13 mouse cellular contexts compared by ENCODE assay signal in genomic region chr17:70992662-70993061, GRCm38 (mm10). TPM values are rescaled to one million over a fixed set of nuclear protein-coding genes. Genes with fewer than 3 reads are reported as not detected.
DNase-seq lines count a peak whose midpoint lies in the region; ATAC-seq and TF ChIP-seq lines count a peak whose summit lies in the region.
"Had no signal": no experiment of that assay in that cellular context is flagged by ENCODE, and none has a peak within 500 bp of the region (broad histone marks: within the 10 kb centered on the region; RNA-seq: fewer than 3 reads in every experiment).

No protein-coding gene starts in this region.

- TF ChIP-seq POLR2A in embryonic fibroblast, embryonic 13.5 days (IDR thresholded peaks at IDR 0.05; ENCODE audit: low read depth, low read length), result no peak
- no peak for TF ChIP-seq POLR2A in cerebellum, adult 2 months (IDR thresholded peaks at IDR 0.05; ENCODE audit: borderline replicate concordance, insufficient read depth, low read length)

- WGBS in heart, embryonic 14.5 days, result 73% methylated on average over 9 of the region's 9 CpGs
- 57% methylated on average over 9 of the region's 9 CpGs for WGBS in lung, embryonic 16.5 days
- WGBS in stomach, embryonic 16.5 days, result 72% methylated on average over 9 of the region's 9 CpGs
- WGBS in cerebellum, adult 2 months, result 93% methylated on average over 9 of the region's 9 CpGs

- ATAC-seq in heart, embryonic 14.5 days (ENCODE audit: insufficient number of reproducible peaks, insufficient read depth, low FRiP score, low read depth), result no peak
- ATAC-seq in lung, embryonic 16.5 days (ENCODE audit: low read depth), result no peak
- no peak for ATAC-seq in stomach, embryonic 16.5 days (ENCODE audit: insufficient read depth, low FRiP score)
- ATAC-seq: CD4-positive, CD25-positive, alpha-beta regulatory T cell, adult 4 months had no signal

- H3K9ac ChIP-seq in heart, embryonic 14.5 days (ENCODE audit: low read length), result peak overlapping the region; percentile 25; the same call in 1 of the 2 replicates
- H3K9ac ChIP-seq in lung, embryonic 16.5 days (ENCODE audit: low read length), result no peak overlapping the region
- no peak overlapping the region for H3K9ac ChIP-seq in stomach, embryonic 16.5 days (ENCODE audit: low read length)
- H3K9ac ChIP-seq: forebrain, embryonic 12.5 days had no signal

- 0 out of 2 replicates have a peak overlapping the region, but pooled peaks have one; percentile 52 for H3K4me2 ChIP-seq in heart, embryonic 14.5 days (ENCODE audit: low read length)
- H3K4me2 ChIP-seq in lung, embryonic 16.5 days (ENCODE audit: low read depth, low read length), result no peak overlapping the region
- no peak overlapping the region for H3K4me2 ChIP-seq in stomach, embryonic 16.5 days (ENCODE audit: low read depth, low read length)
- H3K4me2 ChIP-seq: forebrain, embryonic 12.5 days had no signal

- H3K27ac ChIP-seq in heart, embryonic 14.5 days (replicated peaks in 1 of 2; ENCODE audit: control insufficient read depth in 1 of 2, insufficient read depth in 1 of 2, low read depth in 2 of 2, low read length in 2 of 2), result peak overlapping the region; percentile 45 to 85; a peak in 3 of 4 replicates
- peak overlapping the region; percentile 99 for H3K27ac ChIP-seq in lung, embryonic 16.5 days (ENCODE audit: low read length)
- peak overlapping the region; percentile 13; the same call in 1 of the 2 replicates for H3K27ac ChIP-seq in embryonic fibroblast, embryonic 13.5 days (ENCODE audit: insufficient read depth, low read length)
- peak overlapping the region; percentile 36 for H3K27ac ChIP-seq in stomach, embryonic 16.5 days (ENCODE audit: low read length)
- H3K27ac ChIP-seq in cerebellum, adult 2 months (ENCODE audit: insufficient read depth, low read length), result no peak overlapping the region
- H3K27ac ChIP-seq: forebrain, embryonic 12.5 days; macrophage had no signal

- intact Hi-C loops in gastrocnemius, postnatal 14 days (cut with DNase I; ENCODE audit: low total_unique reads), result no loop called here

- H3K27me3 ChIP-seq in heart, embryonic 14.5 days (ENCODE audit: control insufficient read depth, insufficient read depth, low read length), result no peaks in the 10 kb centered on the region
- H3K27me3 ChIP-seq in lung, embryonic 16.5 days (ENCODE audit: control insufficient read depth, insufficient read depth, low read depth, low read length), result no peaks in the 10 kb centered on the region
- no peaks in the 10 kb centered on the region for H3K27me3 ChIP-seq in stomach, embryonic 16.5 days (ENCODE audit: control insufficient read depth, insufficient read depth, low read length)
- H3K27me3 ChIP-seq in cerebellum, adult 2 months (ENCODE audit: control insufficient read depth, insufficient read depth, low read length), result no peaks in the 10 kb centered on the region
- H3K27me3 ChIP-seq: forebrain, embryonic 12.5 days had no signal

- no peak overlapping the region for H3K4me3 ChIP-seq in heart, embryonic 14.5 days (ENCODE audit: control insufficient read depth in 1 of 2, insufficient read depth in 1 of 2, low read depth in 1 of 2, low read length in 2 of 2)
- no peak overlapping the region for H3K4me3 ChIP-seq in lung, embryonic 16.5 days (ENCODE audit: low read length)
- no peak overlapping the region for H3K4me3 ChIP-seq in embryonic fibroblast, embryonic 13.5 days (ENCODE audit: insufficient read depth, low read length)
- H3K4me3 ChIP-seq in stomach, embryonic 16.5 days (replicated peaks; ENCODE audit: low read length), result no peak overlapping the region
- H3K4me3 ChIP-seq in cerebellum, adult 2 months (replicated peaks; ENCODE audit: insufficient read depth, low read depth, low read length), result no peak overlapping the region
- H3K4me3 ChIP-seq: forebrain, embryonic 12.5 days had no signal

- DNase-seq in heart, adult 18-20 months, result no peak
- DNase-seq in lung, adult 18-20 months, result no peak
- DNase-seq in cerebellum, adult 2 months, result no peak
- no peak for DNase-seq in gastrocnemius, postnatal 14 days
- DNase-seq: cerebellum, adult 18-20 months; gastrocnemius, postnatal 10 days had no signal

- H3K4me1 ChIP-seq in heart, embryonic 14.5 days (ENCODE audit: control insufficient read depth in 2 of 2, insufficient read depth in 2 of 2, low read length in 2 of 2), result peaks cover 36 to 75% of the 10 kb centered on the region in 2 experiments
- peaks cover 52% of the 10 kb centered on the region for H3K4me1 ChIP-seq in lung, embryonic 16.5 days (replicated peaks; ENCODE audit: control insufficient read depth, insufficient read depth, low read length)
- H3K4me1 ChIP-seq in embryonic fibroblast, embryonic 13.5 days (ENCODE audit: control insufficient read depth, insufficient read depth, low read length), result peaks cover 27% of the 10 kb centered on the region
- peaks cover 41% of the 10 kb centered on the region for H3K4me1 ChIP-seq in stomach, embryonic 16.5 days (ENCODE audit: control insufficient read depth, insufficient read depth, low read length)
- peaks cover 15% of the 10 kb centered on the region; the same call in 1 of the 2 replicates for H3K4me1 ChIP-seq in cerebellum, adult 2 months (ENCODE audit: control insufficient read depth, insufficient read depth, low read length)

- no peaks in the 10 kb centered on the region for H3K9me3 ChIP-seq in heart, embryonic 14.5 days (ENCODE audit: control insufficient read depth, low read length)
- no peaks in the 10 kb centered on the region for H3K9me3 ChIP-seq in lung, embryonic 16.5 days (ENCODE audit: control insufficient read depth, low read length)
- no peaks in the 10 kb centered on the region for H3K9me3 ChIP-seq in stomach, embryonic 16.5 days (replicated peaks; ENCODE audit: control insufficient read depth, low read length)
- H3K9me3 ChIP-seq: forebrain, embryonic 12.5 days had no signal

- peaks cover 63% of the 10 kb centered on the region for H3K36me3 ChIP-seq in heart, embryonic 14.5 days (ENCODE audit: control insufficient read depth, insufficient read depth, low read length)
- peaks cover 26% of the 10 kb centered on the region for H3K36me3 ChIP-seq in lung, embryonic 16.5 days (ENCODE audit: control insufficient read depth, insufficient read depth, low read length)
- peaks cover 8% of the 10 kb centered on the region; the same call in 1 of the 2 replicates for H3K36me3 ChIP-seq in stomach, embryonic 16.5 days (ENCODE audit: control insufficient read depth, insufficient read depth, low read length)

- TF ChIP-seq CTCF in embryonic fibroblast, embryonic 13.5 days (IDR thresholded peaks at IDR 0.05; ENCODE audit: borderline replicate concordance, insufficient read depth, low read length), result no peak
- no peak for TF ChIP-seq CTCF in cerebellum, adult 2 months (IDR thresholded peaks at IDR 0.05; ENCODE audit: borderline replicate concordance, insufficient read depth, low read depth, low read length)

RNA-seq across cellular contexts. Expression of gene Myom1, which starts 9.8 kb away (rescaled TPM):
- polyA plus RNA-seq in heart, embryonic 14.5 days (2014; fragmentation: Nextera tagmentation; extraction: Ambion mirVana), result 273 and 300 TPM in 2 replicates
- 1,000 to 10,000 TPM in 1 of 2 experiments, 100 to 1,000 TPM in 1; 977 to 1,053 TPM for total RNA-seq in heart, adult 18-20 months (2021)
- 11.4 and 13.2 TPM in 2 replicates for polyA plus RNA-seq in lung, embryonic 16.5 days (2015; fragmentation: Nextera tagmentation; extraction: Ambion mirVana)
- 8.7 and 20.3 TPM in 2 replicates for polyA plus RNA-seq in embryonic fibroblast, embryonic 13.5 days (2011; ENCODE audit: insufficient read length, low read depth, missing spikeins)
- polyA plus RNA-seq in stomach, embryonic 16.5 days (2015; fragmentation: Nextera tagmentation; extraction: Ambion mirVana), result 15.7 and 21.1 TPM in 2 replicates
- polyA plus RNA-seq in cerebellum, adult 2 months (2012; rRNA removed), result 1.6 and 2.4 TPM in 2 replicates
- total RNA-seq in gastrocnemius, postnatal 14 days (2021), result 1,000 to 10,000 TPM; 1,017 to 1,171 TPM

RNA-seq across cellular contexts. Expression of gene Myl12a, which starts 10.0 kb away (rescaled TPM):
- 746 and 761 TPM in 2 replicates for polyA plus RNA-seq in heart, embryonic 14.5 days (2014; fragmentation: Nextera tagmentation; extraction: Ambion mirVana)
- 1,000 to 10,000 TPM in 1 of 2 experiments, 100 to 1,000 TPM in 1; 965 to 1,012 TPM for total RNA-seq in heart, adult 18-20 months (2021)
- polyA plus RNA-seq in lung, embryonic 16.5 days (2015; fragmentation: Nextera tagmentation; extraction: Ambion mirVana), result 738 and 739 TPM in 2 replicates
- polyA plus RNA-seq in embryonic fibroblast, embryonic 13.5 days (2011; ENCODE audit: insufficient read length, low read depth, missing spikeins), result 1,052 and 1,239 TPM in 2 replicates
- polyA plus RNA-seq in stomach, embryonic 16.5 days (2015; fragmentation: Nextera tagmentation; extraction: Ambion mirVana), result 524 and 584 TPM in 2 replicates
- polyA plus RNA-seq in cerebellum, adult 2 months (2012; rRNA removed), result 47.4 and 47.9 TPM in 2 replicates
- 100 to 1,000 TPM; 490 to 594 TPM for total RNA-seq in gastrocnemius, postnatal 14 days (2021)

Comparison
In these comparisons a context has a peak if more than half of its experiments do, and no peak if none do; other contexts are left out.
1. RNA of gene Myom1, which starts 9.8 kb away (polyA plus RNA-seq): 273 to 300 TPM in heart, embryonic 14.5 days; 15.7 to 21.1 TPM in stomach, embryonic 16.5 days, 11.4 to 13.2 TPM in lung, embryonic 16.5 days, 8.7 to 20.3 TPM in embryonic fibroblast, embryonic 13.5 days and 1.6 to 2.4 TPM in cerebellum, adult 2 months; every median in the first group is over 10 times any median in the second.
2. RNA of gene Myl12a, which starts 10.0 kb away (polyA plus RNA-seq): 1,052 to 1,239 TPM in embryonic fibroblast, embryonic 13.5 days, 746 to 761 TPM in heart, embryonic 14.5 days, 738 to 739 TPM in lung, embryonic 16.5 days and 524 to 584 TPM in stomach, embryonic 16.5 days; 47.4 to 47.9 TPM in cerebellum, adult 2 months; every median in the first group is over 10 times any median in the second.